Mouse (Mus musculus) liver, postnatal 0 days (tissue): ENCODE measurements around the gene Gm20431. TPM values are rescaled to one million over a fixed set of nuclear protein-coding genes. Genes with fewer than 3 reads are reported as not detected.

Experiments
- ATAC-seq: fragments of 200-750 bp; cut with Nextera tagmentation; 2 replicates; pipeline ENCODE4 v1.8.0; 2017; ENCODE audit warnings: mild to moderate bottlenecking, moderate library complexity
- DNase-seq: peaks from one replicate; pipeline ENCODE4 v3.0.0-alpha.2; 2016
- H3K27ac ChIP-seq: fragments of 300-500 bp; sonication (generic); 2 replicates; pipeline ENCODE4 v1.5.1; 2014; ENCODE audit warnings: antibody characterized with exemption, moderate library complexity, mild to moderate bottlenecking, low read depth
- H3K27me3 ChIP-seq: fragments of 300-500 bp; sonication (generic); 2 replicates; pipeline ENCODE4 v1.6.1; 2014; ENCODE audit warnings: low read length, control low read depth, mixed read lengths; ENCODE audit not compliant: insufficient read depth
- H3K36me3 ChIP-seq: fragments of 300-500 bp; sonication (generic); replicated peaks from 2 replicates; pipeline ENCODE4 v1.6.1; 2014; ENCODE audit warnings: mild to moderate bottlenecking, control low read depth, low read length, moderate library complexity, mixed read lengths; ENCODE audit not compliant: insufficient read depth
- H3K4me1 ChIP-seq: fragments of 300-500 bp; sonication (generic); 2 replicates; pipeline ENCODE4 v1.6.1; 2014; ENCODE audit warnings: antibody characterized with exemption, mild to moderate bottlenecking, control low read depth; ENCODE audit not compliant: insufficient read depth
- H3K4me2 ChIP-seq: fragments of 300-500 bp; sonication (generic); 2 replicates; pipeline ENCODE4 v1.6.1; 2014; ENCODE audit warnings: low read depth, mild to moderate bottlenecking, low read length, moderate library complexity, mixed read lengths
- H3K4me3 ChIP-seq: fragments of 300-500 bp; sonication (generic); 2 replicates; pipeline ENCODE4 v1.5.1; 2014; ENCODE audit warnings: low read depth, low read length
- H3K9ac ChIP-seq: fragments of 300-500 bp; sonication (generic); replicated peaks from 2 replicates; pipeline ENCODE4 v1.6.1; 2014; ENCODE audit warnings: mild to moderate bottlenecking, moderate library complexity
- H3K9me3 ChIP-seq: fragments of 300-500 bp; sonication (generic); 2 replicates; pipeline ENCODE4 v1.6.1; 2016; ENCODE audit warnings: mild to moderate bottlenecking, control low read depth, low read length, mixed read lengths
- CTCF ChIP-seq: sonication (generic); IDR thresholded peaks from 2 replicates; pipeline ENCODE4 v1.5.1; 2016; ENCODE audit warnings: antibody characterized with exemption, low read depth
- EP300 ChIP-seq: IDR thresholded peaks from 2 replicates; pipeline ENCODE4 v1.6.1; 2016; ENCODE audit warnings: antibody characterized with exemption, low read depth, mild to moderate bottlenecking
- WGBS: fragments of 180-500 bp; shearing (Covaris S2); extraction: QIAGEN DNeasy Blood & Tissue Kit; methylation state at CpG from one replicate; pipeline ENCODE4 v1.1.7; 2014; ENCODE audit not compliant: insufficient replicate concordance; 5-methylcytosine and 5-hydroxymethylcytosine counted together
- polyA plus RNA-seq: library from polyadenylated mRNA; unstranded; fragments of >200 nt; fragmentation: Nextera tagmentation; extraction: Ambion mirVana; gene quantifications from 2 replicates; pipeline ENCODE4 v1.2.1, GENCODE M21; 2015

Gm20431 gene
- polyA plus RNA-seq, 1 experiment from 2014 or later, result 1.7 TPM

- Histone ChIP-seq H3K9me3 (no peaks in the 10 kb centered on the region), H3K4me1 (peaks cover 10% of the 10 kb centered on the region), H3K27ac (no peak overlapping the region), H3K36me3 (no peaks in the 10 kb centered on the region), H3K4me3 (no peak overlapping the region), H3K4me2 (no peak overlapping the region), H3K9ac (no peak overlapping the region), H3K27me3 (no peaks in the 10 kb centered on the region)
- WGBS, result 84% methylated on average over 3 of the region's 3 CpGs
- DNase-seq, result peak; percentile 64
- TF ChIP-seq EP300 (no peak), CTCF (peak; percentile 85)
- no peak for ATAC-seq
Measured at GRCm38 (mm10) chr2:167640279-167640678, 21.0 kb downstream of the Gm20431 start.

- ATAC-seq, result no peak
Measured at GRCm38 (mm10) chr2:167634865-167635512, 26.3 kb downstream of the Gm20431 start.

GRCm38 (mm10) chr2:167634338-167634770 is 26.9 kb downstream of the Gm20431 start:
- peak overlapping the region; percentile 97 for H3K27ac ChIP-seq
- no peaks in the 10 kb centered on the region for H3K9me3 ChIP-seq
- H3K4me3 ChIP-seq, result peak overlapping the region; percentile 30
- TF ChIP-seq EP300 (peak; percentile 74; the same call in 1 of the 2 replicates), CTCF (no peak)
- peaks cover 40% of the 10 kb centered on the region for H3K4me1 ChIP-seq
- DNase-seq, result peak; percentile 97
- H3K27me3 ChIP-seq, result no peaks in the 10 kb centered on the region
- WGBS, result 2% methylated on average over 15 of the region's 15 CpGs
- 0 out of 2 replicates have a peak, but pooled peaks cover 4% of the 10 kb centered on the region for H3K36me3 ChIP-seq
- peak; percentile 66 for ATAC-seq
- H3K4me2 ChIP-seq, result peak overlapping the region; percentile 71
- H3K9ac ChIP-seq, result 0 out of 2 replicates have a peak overlapping the region, but pooled peaks have one; percentile 41

More at GRCm38 (mm10) chr2:167634865-167635512, 26.3 kb downstream of the Gm20431 start:
- H3K36me3 ChIP-seq, result no peaks in the 10 kb centered on the region
- no peaks in the 10 kb centered on the region for H3K27me3 ChIP-seq
- peak overlapping the region; percentile 30 for H3K4me3 ChIP-seq
- H3K27ac ChIP-seq, result no peak overlapping the region
- H3K4me1 ChIP-seq, result peaks cover 34% of the 10 kb centered on the region
- H3K9me3 ChIP-seq, result no peaks in the 10 kb centered on the region
- 0 out of 2 replicates have a peak overlapping the region, but pooled peaks have one; percentile 41 for H3K9ac ChIP-seq
- TF ChIP-seq CTCF, result no peak
- no peak for TF ChIP-seq EP300
- H3K4me2 ChIP-seq, result peak overlapping the region; percentile 71
- DNase-seq, result no peak
- WGBS, result 67% methylated on average over 7 of the region's 7 CpGs

- peak overlapping the region; percentile 17; the same call in 1 of the 2 replicates for H3K9ac ChIP-seq
- no peak overlapping the region for H3K4me3 ChIP-seq
- peaks cover 7% of the 10 kb centered on the region; the same call in 1 of the 2 replicates for H3K36me3 ChIP-seq
- no peaks in the 10 kb centered on the region for H3K9me3 ChIP-seq
- peaks cover 48% of the 10 kb centered on the region for H3K4me1 ChIP-seq
- DNase-seq, result no peak
- no peak for ATAC-seq
- H3K27ac ChIP-seq, result peak overlapping the region; percentile 97
- H3K27me3 ChIP-seq, result no peaks in the 10 kb centered on the region
- peak overlapping the region; percentile 67 for H3K4me2 ChIP-seq
- 78% methylated on average over 6 of the region's 6 CpGs for WGBS
- no peak for TF ChIP-seq EP300
- TF ChIP-seq CTCF, result no peak
Measured at GRCm38 (mm10) chr2:167633537-167633872, 27.8 kb downstream of the Gm20431 start.

- Histone ChIP-seq H3K27me3 (no peaks in the 10 kb centered on the region), H3K9ac (peak overlapping the region; percentile 97; the same call in 1 of the 2 replicates), H3K4me1 (peaks cover 53% of the 10 kb centered on the region), H3K27ac (peak overlapping the region; percentile 97), H3K4me3 (no peak overlapping the region), H3K9me3 (no peaks in the 10 kb centered on the region), H3K36me3 (peaks cover 12% of the 10 kb centered on the region), H3K4me2 (peak overlapping the region; percentile 75)
- DNase-seq (no peak), ATAC-seq (no peak)
- no peak for TF ChIP-seq EP300
- no peak for TF ChIP-seq CTCF
- 61% methylated on average over 12 of the region's 12 CpGs for WGBS
Measured at GRCm38 (mm10) chr2:167632731-167633536, 28.4 kb downstream of the Gm20431 start.
